25 mouse cellular contexts compared by ENCODE assay signal in the genomic region with DNA sequence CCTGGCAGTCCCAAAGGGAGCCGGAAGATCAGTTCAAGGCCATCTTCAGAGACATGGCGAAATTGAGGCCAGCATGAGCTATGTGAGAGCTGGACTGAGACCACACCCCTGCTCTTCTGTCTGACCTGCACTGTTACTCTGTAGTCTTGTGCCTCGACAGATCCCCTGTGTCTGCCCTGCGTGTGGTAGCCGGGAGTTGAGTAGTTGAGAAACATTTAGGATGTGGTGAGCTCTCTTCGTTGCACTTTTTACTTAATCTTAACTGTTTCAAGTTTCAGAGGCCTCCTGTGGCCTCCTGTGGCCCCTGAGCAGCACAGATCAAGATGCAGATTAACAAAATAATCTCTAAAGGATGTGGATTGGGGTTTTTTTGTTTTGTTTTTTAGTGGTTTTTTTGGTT.
DNase-seq lines count a peak whose midpoint lies in the region; ATAC-seq and TF ChIP-seq lines count a peak whose summit lies in the region.
"Had no signal": no experiment of that assay in that cellular context is flagged by ENCODE, and none has a peak within 500 bp of the region (broad histone marks: within the 10 kb centered on the region; RNA-seq: fewer than 3 reads in every experiment).

No protein-coding gene starts in this region.

- H3K4me1 ChIP-seq in MEL (ENCODE audit: control insufficient read depth in 1 of 2, insufficient read depth in 2 of 2, low read length in 2 of 2): peaks cover 4 to 8% of the 10 kb centered on the region in 2 experiments; a peak in 3 of 4 replicates
- H3K4me1 ChIP-seq in midbrain, embryonic 13.5 days (replicated peaks): peaks cover 38% of the 10 kb centered on the region

- TF ChIP-seq CTCF in MEL (IDR thresholded peaks at IDR 0.05 in 2 of 3, conservative IDR thresholded peaks at IDR 0.05 in 1 of 3; ENCODE audit: control insufficient read depth in 1 of 3, insufficient read depth in 1 of 3, low read depth in 2 of 3, low read length in 3 of 3, poor library complexity in 1 of 3, severe bottlenecking in 1 of 3): no peak

- TF ChIP-seq POLR2A in MEL (IDR thresholded peaks at IDR 0.05; ENCODE audit: control insufficient read depth in 1 of 2, insufficient read depth in 1 of 2, low read depth in 1 of 2, low read length in 2 of 2, poor library complexity in 1 of 2): no peak

- TF ChIP-seq EP300 in MEL (IDR thresholded peaks at IDR 0.05; ENCODE audit: low read depth in 1 of 2, low read length in 2 of 2): peak; percentile 17 to 46; a peak in 2 of 4 replicates

- no peaks in the 10 kb centered on the region; the same call in 1 of the 2 replicates for H3K79me2 ChIP-seq in MEL (ENCODE audit: control insufficient read depth, insufficient read depth, low read length, poor library complexity)

- WGBS in midbrain, embryonic 13.5 days: 33% methylated on average over 6 of the region's 6 CpGs

- H3K4me3 ChIP-seq in MEL (ENCODE audit: control insufficient read depth in 1 of 2, insufficient read depth in 1 of 2, low read depth in 2 of 2, low read length in 2 of 2): no peak overlapping the region
- H3K4me3 ChIP-seq in midbrain, embryonic 13.5 days (replicated peaks): no peak overlapping the region
- H3K4me3 ChIP-seq: embryonic facial prominence, embryonic 12.5 days; erythroblast, embryonic 14.5 days; heart, adult 2 months; limb, embryonic 15.5 days; midbrain, embryonic 12.5 days; neural tube, embryonic 13.5 days; stomach, embryonic 15.5 days had no signal

- H3K27ac ChIP-seq in MEL (ENCODE audit: control insufficient read depth, low read depth, low read length): peak overlapping the region; percentile 13; the same call in 1 of the 2 replicates
- H3K27ac ChIP-seq in midbrain, embryonic 13.5 days: no peak overlapping the region
- H3K27ac ChIP-seq: embryonic facial prominence, embryonic 12.5 days; heart, adult 2 months; hindbrain, postnatal 0 days; limb, embryonic 15.5 days; midbrain, embryonic 12.5 days; neural tube, embryonic 13.5 days; stomach, embryonic 15.5 days had no signal

- H3K9ac ChIP-seq in MEL (ENCODE audit: control insufficient read depth, low read depth, low read length, poor library complexity, severe bottlenecking): no peak overlapping the region; the same call in 1 of the 2 replicates
- no peak overlapping the region for H3K9ac ChIP-seq in midbrain, embryonic 13.5 days (replicated peaks)
- H3K9ac ChIP-seq: embryonic facial prominence, embryonic 12.5 days; limb, embryonic 15.5 days; midbrain, embryonic 12.5 days; neural tube, embryonic 13.5 days; stomach, embryonic 15.5 days had no signal

- H3K36me3 ChIP-seq in MEL (ENCODE audit: control insufficient read depth in 1 of 2, insufficient read depth in 2 of 2, low read length in 2 of 2): peaks cover 0 to 9% of the 10 kb centered on the region in 2 experiments; a peak in 2 of 4 replicates
- 0 out of 2 replicates have a peak, but pooled peaks cover 4% of the 10 kb centered on the region for H3K36me3 ChIP-seq in midbrain, embryonic 13.5 days
- H3K36me3 ChIP-seq: embryonic facial prominence, embryonic 12.5 days; limb, embryonic 15.5 days; midbrain, embryonic 12.5 days; neural tube, embryonic 13.5 days; stomach, embryonic 15.5 days had no signal

- no peak for TF ChIP-seq RAD21 in MEL (IDR thresholded peaks at IDR 0.05; ENCODE audit: low read depth, low read length)

- H3K27me3 ChIP-seq in MEL (ENCODE audit: control insufficient read depth in 1 of 2, insufficient read depth in 2 of 2, low read length in 2 of 2): no peaks in the 10 kb centered on the region
- H3K27me3 ChIP-seq in midbrain, embryonic 13.5 days: no peaks in the 10 kb centered on the region
- H3K27me3 ChIP-seq: embryonic facial prominence, embryonic 12.5 days; limb, embryonic 15.5 days; midbrain, embryonic 12.5 days; neural tube, embryonic 13.5 days; stomach, embryonic 15.5 days had no signal

- peak; percentile 20 for ATAC-seq in inflammation-experienced regulatory T-cells, adult 6 months
- ATAC-seq in midbrain, embryonic 13.5 days: no peak
- ATAC-seq: forebrain, embryonic 14.5 days; hindbrain, postnatal 0 days had no signal

- H3K4me2 ChIP-seq in midbrain, embryonic 13.5 days (replicated peaks): no peak overlapping the region
- H3K4me2 ChIP-seq: embryonic facial prominence, embryonic 12.5 days; limb, embryonic 15.5 days; midbrain, embryonic 12.5 days; neural tube, embryonic 13.5 days; stomach, embryonic 15.5 days had no signal

- intact Hi-C loops in left cerebral cortex, postnatal 36 days (cut with DNase I): loop anchor here (5.0 kb wide), 1 partner anchor 169 kb away; no protein-coding TSS in a partner anchor

- H3K9me3 ChIP-seq in MEL (replicated peaks; ENCODE audit: insufficient read depth, low read length): no peaks in the 10 kb centered on the region
- H3K9me3 ChIP-seq in midbrain, embryonic 13.5 days: no peaks in the 10 kb centered on the region
- H3K9me3 ChIP-seq: embryonic facial prominence, embryonic 12.5 days; limb, embryonic 15.5 days; midbrain, embryonic 12.5 days; neural tube, embryonic 13.5 days; stomach, embryonic 15.5 days had no signal

- DNase-seq in thymus, postnatal 0 days (ENCODE audit: low spot score): peak; percentile 63
- DNase-seq in thymus, postnatal 14 days: no peak
- peak; percentile 21 for DNase-seq in MEL (ENCODE audit: low read depth, low spot score)
- DNase-seq in left cerebral cortex, postnatal 36 days (ENCODE audit: low spot score in 2 of 2): no peak
- no peak for DNase-seq in ovary, adult 18-20 months (ENCODE audit: low spot score)
- DNase-seq: cerebellum, adult 2 months; cerebellum, postnatal 36 days; gastrocnemius, postnatal 10 days; heart, adult 2 months; heart, postnatal 36 days; kidney, adult 2 months; kidney, postnatal 14 days; lung, adult 2 months; lung, postnatal 4 days; right cerebral cortex, postnatal 14 days had no signal

TF ChIP-seq in MEL, 35 proteins besides CTCF, POLR2A, EP300 and RAD21:
- TF ChIP-seq RCOR1 (IDR thresholded peaks at IDR 0.05; ENCODE audit: low read depth, low read length) (peak; percentile 35; the same call in 1 of the 2 replicates), ETS1 (IDR thresholded peaks at IDR 0.05; ENCODE audit: low read depth, low read length) (0 out of 2 replicates have a peak, but pooled peaks have one; percentile 11), ZKSCAN1 (IDR thresholded peaks at IDR 0.05; ENCODE audit: low read depth, low read length) (no peak)

Comparison
In these comparisons a context has a peak if more than half of its experiments do, and no peak if none do; other contexts are left out.
1. DNase-seq: peak in thymus, postnatal 0 days (single experiment) and MEL (single experiment); none in thymus, postnatal 14 days (single experiment), left cerebral cortex, postnatal 36 days (0 of 2) and ovary, adult 18-20 months (single experiment).